Mouse (Mus musculus) E14TG2a.4 (cell line): Measurements from ENCODE around the gene Oas3.

ENCODE experiments used
- CTCF ChIP-seq: conservative IDR thresholded peaks from 2 replicates; pipeline ENCODE4 v1.5.1; 2014; ENCODE audit warnings: low read length
- NANOG ChIP-seq: IDR thresholded peaks from 2 replicates; pipeline ENCODE4 v1.6.1; 2014; ENCODE audit warnings: borderline replicate concordance, low read length, mixed read lengths
- POU5F1 ChIP-seq: IDR thresholded peaks from 2 replicates; pipeline ENCODE4 v1.6.1; 2014; ENCODE audit warnings: low read length, borderline replicate concordance

DNA sequence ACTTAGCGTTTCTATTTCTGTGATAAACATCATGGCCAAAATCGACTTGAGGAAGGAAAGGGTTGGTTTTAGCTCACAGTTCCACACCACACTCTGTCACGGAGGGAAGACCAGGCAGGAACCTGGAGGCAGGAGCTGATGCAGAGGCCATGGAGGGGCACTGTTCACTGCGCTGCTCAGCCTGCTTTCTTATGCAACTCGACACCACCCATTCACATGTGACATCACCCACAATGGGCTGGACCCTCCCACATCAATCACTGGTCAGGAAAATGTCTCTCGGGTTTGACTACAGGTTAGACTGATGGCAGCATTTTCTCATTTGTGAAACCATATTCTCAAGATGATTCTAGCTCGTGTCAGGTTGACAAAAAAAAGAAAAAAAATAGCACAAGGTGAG is 56.5 kb downstream of the Oas3 start:
- TF ChIP-seq CTCF = no peak
- no peak for TF ChIP-seq NANOG
- no peak for TF ChIP-seq POU5F1
